Mouse (Mus musculus) liver, embryonic 14.5 days (tissue): ENCODE results near the gene Gm49711. TPM values are rescaled to one million over a fixed set of nuclear protein-coding genes. Genes with fewer than 3 reads are reported as not detected.

ENCODE experiments used
- ATAC-seq: fragments of 200-750 bp; cut with Nextera tagmentation; 2 replicates; pipeline ENCODE4 v1.8.0; 2017; ENCODE audit warnings: moderate number of reproducible peaks, mild to moderate bottlenecking, moderate library complexity; ENCODE audit not compliant: insufficient read depth
- DNase-seq, 3 experiments: peaks; one replicate each; pipeline ENCODE4 v3.0.0-alpha.2; 2012 to 2013; ENCODE audit warnings: low read depth in 3 of 3, low spot score in 3 of 3
- H3K27ac ChIP-seq: fragments of 300-500 bp; sonication (generic); 2 replicates; pipeline ENCODE4 v1.5.1; 2014; ENCODE audit warnings: moderate library complexity, mild to moderate bottlenecking, control low read depth, inconsistent platforms
- H3K27me3 ChIP-seq: fragments of 300-500 bp; sonication (generic); 2 replicates; pipeline ENCODE4 v1.6.1; 2014; ENCODE audit warnings: mild to moderate bottlenecking, low read length, moderate library complexity; ENCODE audit not compliant: control insufficient read depth, insufficient read depth
- H3K36me3 ChIP-seq: fragments of 300-500 bp; sonication (generic); replicated peaks from 2 replicates; pipeline ENCODE4 v1.6.1; 2014; ENCODE audit warnings: low read depth; ENCODE audit not compliant: control insufficient read depth, insufficient read depth
- H3K4me1 ChIP-seq, 2 experiments: fragments of 200-500 bp in 1 of 2; fragments of 300-500 bp in 1 of 2; sonication (generic) in 1 of 2; replicated peaks; 2 replicates each; pipeline ENCODE4 v1.6.1; 2012 to 2014; ENCODE audit warnings: antibody characterized with exemption in 1 of 2, inconsistent platforms in 1 of 2, low read length in 1 of 2; ENCODE audit not compliant: control insufficient read depth in 2 of 2, insufficient read depth in 2 of 2
- H3K4me2 ChIP-seq: fragments of 300-500 bp; sonication (generic); 2 replicates; pipeline ENCODE4 v1.6.1; 2014; ENCODE audit warnings: low read depth, mild to moderate bottlenecking, control low read depth, moderate library complexity
- H3K4me3 ChIP-seq, 2 experiments: fragments of 200-500 bp in 1 of 2; fragments of 300-500 bp in 1 of 2; sonication (generic) in 1 of 2; 2 replicates each; pipeline ENCODE4 v1.5.1; 2012 to 2014; ENCODE audit warnings: low read depth in 2 of 2, low read length in 2 of 2, mild to moderate bottlenecking in 2 of 2, control low read depth in 1 of 2, inconsistent platforms in 1 of 2, moderate library complexity in 1 of 2; ENCODE audit not compliant: insufficient read depth in 1 of 2
- H3K9ac ChIP-seq: fragments of 300-500 bp; sonication (generic); replicated peaks from 2 replicates; pipeline ENCODE4 v1.6.1; 2014; ENCODE audit warnings: mild to moderate bottlenecking, control low read depth, moderate library complexity
- H3K9me3 ChIP-seq: fragments of 300-500 bp; sonication (generic); 2 replicates; pipeline ENCODE4 v1.6.1; 2016; ENCODE audit warnings: low read length, mixed read lengths; ENCODE audit not compliant: control insufficient read depth
- CTCF ChIP-seq: IDR thresholded peaks from 2 replicates; pipeline ENCODE4 v1.5.1; 2016; ENCODE audit warnings: antibody characterized with exemption, low read depth, control low read depth
- EP300 ChIP-seq: IDR thresholded peaks from 2 replicates; pipeline ENCODE4 v1.6.1; 2016; ENCODE audit warnings: antibody characterized with exemption, low read depth
- WGBS: fragments of 180-500 bp; shearing (Covaris S2); extraction: QIAGEN DNeasy Blood & Tissue Kit; methylation state at CpG from one replicate; pipeline ENCODE4 v1.1.7; 2014; ENCODE audit not compliant: insufficient replicate concordance; 5-methylcytosine and 5-hydroxymethylcytosine counted together
- polyA plus RNA-seq, 2 experiments: library from polyadenylated mRNA; depleted of rRNA in 1 of 2; stranded (reverse) in 1 of 2; unstranded in 1 of 2; fragments of >200 nt; fragmentation: Nextera tagmentation in 1 of 2; extraction: Ambion mirVana in 1 of 2; gene quantifications; 2 replicates each; pipeline versions ENCODE4 v1.2.1 to v1.2.3; 2012 to 2014

Gm49711 gene
- polyA plus RNA-seq (2012; rRNA removed): not detected in 2 replicates
- not detected in 2 replicates for polyA plus RNA-seq (2014; fragmentation: Nextera tagmentation; extraction: Ambion mirVana)

DNA sequence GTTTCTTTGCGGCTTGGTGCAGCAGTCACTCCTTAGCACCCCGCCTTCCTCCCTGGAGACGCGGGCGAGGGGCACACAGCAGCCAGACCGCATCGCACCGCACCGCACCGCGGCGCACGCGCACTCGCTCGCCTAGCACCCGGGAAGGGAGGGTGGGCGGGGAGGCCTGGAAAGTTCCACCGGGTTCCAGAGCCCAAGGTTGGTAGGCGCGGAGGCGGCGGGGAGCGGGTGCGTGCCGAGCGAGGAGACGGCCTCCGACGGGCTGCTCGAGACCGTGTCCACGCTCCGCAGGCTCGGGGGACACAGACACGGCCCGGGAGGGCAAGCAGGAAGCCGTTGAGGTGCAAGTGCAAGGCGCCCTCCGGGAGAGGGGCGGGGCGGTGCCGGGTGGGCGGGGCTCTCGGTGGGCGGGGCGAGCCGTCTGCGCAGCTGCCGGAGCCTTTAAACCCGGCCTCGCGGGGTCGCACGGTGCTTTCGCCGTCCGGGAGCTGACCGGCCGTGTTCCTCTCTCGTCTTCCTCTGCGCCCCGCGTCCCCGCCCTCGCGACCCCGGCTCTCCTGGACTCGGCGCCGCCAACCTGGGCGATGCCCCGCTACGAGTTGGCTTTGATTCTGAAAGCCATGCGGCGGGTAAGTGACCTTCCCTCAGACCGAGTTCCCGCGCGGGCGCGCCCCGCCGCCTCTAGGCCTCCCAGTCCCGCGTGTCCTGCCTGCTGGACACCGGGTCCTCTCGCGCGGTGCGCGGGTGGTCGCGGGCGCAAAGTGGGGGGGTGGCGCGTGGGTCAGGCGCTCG lies at the start of gene Gm49711, which contains the start of the genes Mrps6 and Slc5a3:
Gm49711 (plus strand) TSS at position 465 of the 792 bp plus-strand sequence.
Mrps6 (plus strand) TSS at position 419 of the 792 bp plus-strand sequence.
Slc5a3 (plus strand) TSS at position 471 of the 792 bp plus-strand sequence.
- Histone ChIP-seq H3K27ac (no peak within 1 kb of the TSS), H3K4me3 (peak within 1 kb of the TSS; percentile 75 to 89), H3K27me3 (no peaks in the 10 kb centered on the region), H3K9me3 (no peaks in the 10 kb centered on the region; the same call in 1 of the 2 replicates), H3K4me2 (peak within 1 kb of the TSS; percentile 97), H3K9ac (peak within 1 kb of the TSS; percentile 68), H3K36me3 (peaks cover 2% of the 10 kb centered on the region), H3K4me1 (peaks cover 2 to 4% of the 10 kb centered on the region in 2 experiments; a peak in 2 of 4 replicates)
- TF ChIP-seq EP300 (no peak), CTCF (0 out of 2 replicates have a peak, but pooled peaks have one; percentile 11)
- WGBS: under 1% methylated on average over 86 of the region's 99 CpGs
- ATAC-seq (peak; percentile 90), DNase-seq (peak; percentile 51 to 62 (median 60))

DNA sequence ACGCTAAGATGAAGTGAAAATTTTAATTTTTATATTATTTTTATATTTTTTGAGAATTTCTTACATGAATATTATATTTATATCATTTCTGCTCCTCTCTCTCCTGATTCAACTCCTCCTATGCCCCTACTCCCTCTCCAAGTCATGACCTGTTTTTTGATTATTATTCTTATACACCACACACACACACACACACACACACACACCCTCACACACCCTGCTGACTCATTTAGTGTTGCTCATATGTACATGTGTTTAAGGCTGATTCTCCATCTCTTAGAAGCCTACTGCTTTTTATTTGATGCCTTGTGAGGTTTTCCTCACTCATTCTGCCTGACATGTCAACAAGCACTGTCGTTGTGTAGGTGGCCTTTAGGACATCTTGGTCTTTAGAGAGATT lies 48.5 kb upstream of the Gm49711 start:
- TF ChIP-seq CTCF: no peak
- TF ChIP-seq EP300: no peak
- Histone ChIP-seq H3K36me3 (no peaks in the 10 kb centered on the region), H3K4me1 (no peaks in the 10 kb centered on the region), H3K27ac (no peak overlapping the region), H3K9me3 (no peaks in the 10 kb centered on the region), H3K9ac (no peak overlapping the region), H3K4me3 (no peak overlapping the region), H3K27me3 (no peaks in the 10 kb centered on the region), H3K4me2 (no peak overlapping the region)
- DNase-seq (no peak), ATAC-seq (no peak)
- 74% methylated on average over 2 of the region's 2 CpGs for WGBS

DNA sequence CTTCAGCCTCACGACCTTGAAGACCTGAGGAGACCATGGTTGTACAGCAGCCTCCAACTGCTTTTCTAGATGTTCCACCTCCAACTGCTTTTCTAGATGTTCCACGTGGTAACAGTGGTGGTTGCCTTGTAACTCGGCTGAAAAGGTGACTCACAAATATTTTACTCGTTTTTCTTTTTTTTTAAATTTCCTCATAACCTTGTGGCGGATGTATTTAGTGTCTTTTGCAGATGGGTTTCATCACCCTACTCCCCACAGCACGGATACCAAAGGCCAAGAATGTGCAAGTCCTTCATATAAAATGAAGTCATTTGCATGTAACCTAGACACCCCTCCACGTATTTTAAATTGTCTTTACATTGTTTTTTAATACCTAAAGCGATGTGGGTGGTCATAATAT lies 41.3 kb upstream of the Gm49711 start:
- DNase-seq: no peak
- peaks cover 0 to 5% of the 10 kb centered on the region in 2 experiments; a peak in 1 of 4 replicates for H3K4me1 ChIP-seq
- no peak for TF ChIP-seq CTCF
- no peak for TF ChIP-seq EP300
- H3K27ac ChIP-seq: no peak overlapping the region
- H3K4me2 ChIP-seq: no peak overlapping the region
- no peak for ATAC-seq
- WGBS: 58% methylated on average over 8 of the region's 8 CpGs
- no peak overlapping the region for H3K4me3 ChIP-seq
- no peak overlapping the region for H3K9ac ChIP-seq
- no peaks in the 10 kb centered on the region for H3K36me3 ChIP-seq
- no peaks in the 10 kb centered on the region for H3K27me3 ChIP-seq
- no peaks in the 10 kb centered on the region for H3K9me3 ChIP-seq

GRCm38 (mm10) chr16:92019141-92020118 lies 38.7 kb upstream of the Gm49711 start:
- peaks cover 0 to 14% of the 10 kb centered on the region in 2 experiments; a peak in 2 of 4 replicates for H3K4me1 ChIP-seq
- H3K4me3 ChIP-seq: peak overlapping the region; percentile 5 to 29; a peak in 3 of 4 replicates
- no peak for ATAC-seq
- TF ChIP-seq EP300 (no peak), CTCF (no peak)
- 6% methylated on average over 26 of the region's 26 CpGs for WGBS
- no peak overlapping the region for H3K9ac ChIP-seq
- peak overlapping the region; percentile 42 for H3K4me2 ChIP-seq
- no peak overlapping the region for H3K27ac ChIP-seq
- DNase-seq: no peak
- no peaks in the 10 kb centered on the region for H3K36me3 ChIP-seq
- no peaks in the 10 kb centered on the region for H3K9me3 ChIP-seq
- H3K27me3 ChIP-seq: no peaks in the 10 kb centered on the region
